Mouse (Mus musculus): ENCODE measurements around the gene Mrgprh. TPM values are rescaled to one million over a fixed set of nuclear protein-coding genes. Genes with fewer than 3 reads are reported as not detected.

Gene Mrgprh
- total and polyA plus RNA-seq, 3 experiments = not detected

- no peaks in the 10 kb centered on the region for H3K9me3 ChIP-seq (replicated peaks; ENCODE audit: insufficient read depth, low read length)
- H3K4me3 ChIP-seq (ENCODE audit: control insufficient read depth in 1 of 2, insufficient read depth in 1 of 2, low read depth in 2 of 2, low read length in 2 of 2) = no peak overlapping the region
- TF ChIP-seq USF1 (IDR thresholded peaks at IDR 0.05; ENCODE audit: low read depth, low read length) = no peak
- TF ChIP-seq NELFE (IDR thresholded peaks at IDR 0.05; ENCODE audit: low read depth, low read length) = no peak
- TF ChIP-seq CTCF (IDR thresholded peaks at IDR 0.05 in 2 of 3, conservative IDR thresholded peaks at IDR 0.05 in 1 of 3; ENCODE audit: control insufficient read depth in 1 of 3, insufficient read depth in 1 of 3, low read depth in 2 of 3, low read length in 3 of 3, poor library complexity in 1 of 3, severe bottlenecking in 1 of 3) = no peak
- no peak for TF ChIP-seq RAD21 (IDR thresholded peaks at IDR 0.05; ENCODE audit: low read depth, low read length)
- no peak for TF ChIP-seq USF2 (IDR thresholded peaks at IDR 0.05; ENCODE audit: borderline replicate concordance in 1 of 2, insufficient read depth in 1 of 2, low read depth in 1 of 2, low read length in 2 of 2)
- TF ChIP-seq ZNF384 (IDR thresholded peaks at IDR 0.05; ENCODE audit: low read depth, low read length) = no peak
- no peak for TF ChIP-seq BHLHE40 (IDR thresholded peaks at IDR 0.05; ENCODE audit: borderline replicate concordance, low read depth, low read length)
- no peak for TF ChIP-seq ETS1 (IDR thresholded peaks at IDR 0.05; ENCODE audit: low read depth, low read length)
- no peak for TF ChIP-seq ELF1 (IDR thresholded peaks at IDR 0.05; ENCODE audit: low read depth, low read length)
- no peak for TF ChIP-seq ZKSCAN1 (IDR thresholded peaks at IDR 0.05; ENCODE audit: low read depth, low read length)
- no peak for TF ChIP-seq TAL1 (IDR thresholded peaks at IDR 0.05; ENCODE audit: low read length)
- TF ChIP-seq MAZ (IDR thresholded peaks at IDR 0.05; ENCODE audit: low read depth, low read length) = no peak
- no peak for TF ChIP-seq CHD2 (IDR thresholded peaks at IDR 0.05; ENCODE audit: low read length)
- TF ChIP-seq SMC3 (IDR thresholded peaks at IDR 0.05; ENCODE audit: low read depth, low read length) = no peak
- no peak for TF ChIP-seq POLR2AphosphoS5 (IDR thresholded peaks at IDR 0.05; ENCODE audit: borderline replicate concordance, low read depth, low read length)
- TF ChIP-seq TCF12 (IDR thresholded peaks at IDR 0.05; ENCODE audit: low read depth, low read length) = no peak
- no peak for TF ChIP-seq KAT2A (conservative IDR thresholded peaks at IDR 0.05; ENCODE audit: low read depth, low read length)
- no peak for TF ChIP-seq MYC (IDR thresholded peaks at IDR 0.05; ENCODE audit: low read depth, low read length)
- TF ChIP-seq ZC3H11A (IDR thresholded peaks at IDR 0.05; ENCODE audit: low read depth, low read length) = no peak
- no peak for TF ChIP-seq SIN3A (IDR thresholded peaks at IDR 0.05; ENCODE audit: low read length)
- no peak overlapping the region for H3K27ac ChIP-seq (ENCODE audit: control insufficient read depth, low read depth, low read length)
- H3K36me3 ChIP-seq (ENCODE audit: control insufficient read depth in 1 of 2, insufficient read depth in 2 of 2, low read length in 2 of 2) = no peaks in the 10 kb centered on the region
- H3K27me3 ChIP-seq (ENCODE audit: control insufficient read depth in 1 of 2, insufficient read depth in 2 of 2, low read length in 2 of 2) = no peaks in the 10 kb centered on the region
- H3K4me1 ChIP-seq (ENCODE audit: control insufficient read depth in 1 of 2, insufficient read depth in 2 of 2, low read length in 2 of 2) = no peaks in the 10 kb centered on the region
- DNase-seq (ENCODE audit: low read depth, low spot score) = no peak
- no peaks in the 10 kb centered on the region for H3K79me2 ChIP-seq (ENCODE audit: control insufficient read depth, insufficient read depth, low read length, poor library complexity)
- no peak overlapping the region for H3K9ac ChIP-seq (ENCODE audit: control insufficient read depth, low read depth, low read length, poor library complexity, severe bottlenecking)
Measured at GRCm38 (mm10) chr17:12904349-12904748, 28.5 kb downstream of the Mrgprh start.

- H3K4me1 ChIP-seq (ENCODE audit: control insufficient read depth in 1 of 2, insufficient read depth in 2 of 2, low read length in 2 of 2) = no peaks in the 10 kb centered on the region
Measured at GRCm38 (mm10) chr17:12905810-12906209, 30.0 kb downstream of the Mrgprh start.

More at GRCm38 (mm10) chr17:12905810-12906209, 30.0 kb downstream of the Mrgprh start:
- no peaks in the 10 kb centered on the region for H3K36me3 ChIP-seq (ENCODE audit: control insufficient read depth in 1 of 2, insufficient read depth in 2 of 2, low read length in 2 of 2)
- no peak overlapping the region for H3K9ac ChIP-seq (ENCODE audit: control insufficient read depth, low read depth, low read length, poor library complexity, severe bottlenecking)
- no peak for DNase-seq (ENCODE audit: low read depth, low spot score)
- no peak overlapping the region for H3K4me3 ChIP-seq (ENCODE audit: control insufficient read depth in 1 of 2, insufficient read depth in 1 of 2, low read depth in 2 of 2, low read length in 2 of 2)
- H3K27ac ChIP-seq (ENCODE audit: control insufficient read depth, low read depth, low read length) = no peak overlapping the region
- no peaks in the 10 kb centered on the region for H3K27me3 ChIP-seq (ENCODE audit: control insufficient read depth in 1 of 2, insufficient read depth in 2 of 2, low read length in 2 of 2)
- TF ChIP-seq MEF2A (IDR thresholded peaks at IDR 0.05; ENCODE audit: extremely low read depth, insufficient replicate concordance, low read depth, low read length, poor library complexity, severe bottlenecking) (no peak), POLR2AphosphoS5 (IDR thresholded peaks at IDR 0.05; ENCODE audit: borderline replicate concordance, low read depth, low read length) (no peak), CHD1 (IDR thresholded peaks at IDR 0.05; ENCODE audit: low read depth, low read length) (no peak), SIN3A (IDR thresholded peaks at IDR 0.05; ENCODE audit: low read length) (no peak), JUND (IDR thresholded peaks at IDR 0.05; ENCODE audit: low read depth, low read length) (no peak), TBP (IDR thresholded peaks at IDR 0.05; ENCODE audit: low read depth, low read length) (no peak), NELFE (IDR thresholded peaks at IDR 0.05; ENCODE audit: low read depth, low read length) (no peak), UBTF (IDR thresholded peaks at IDR 0.05; ENCODE audit: borderline replicate concordance, insufficient read depth, low read depth, low read length) (no peak), GABPA (IDR thresholded peaks at IDR 0.05; ENCODE audit: low read depth, low read length) (no peak)
- no peaks in the 10 kb centered on the region for H3K79me2 ChIP-seq (ENCODE audit: control insufficient read depth, insufficient read depth, low read length, poor library complexity)
- no peaks in the 10 kb centered on the region for H3K9me3 ChIP-seq (replicated peaks; ENCODE audit: insufficient read depth, low read length)

All from MEL (cell line).